Mouse (Mus musculus) liver, postnatal 0 days (tissue): ENCODE results near the gene S100a6. TPM values are rescaled to one million over a fixed set of nuclear protein-coding genes. Genes with fewer than 3 reads are reported as not detected.

Experiments
- ATAC-seq: fragments of 200-750 bp; cut with Nextera tagmentation; 2 replicates; pipeline ENCODE4 v1.8.0; 2017; ENCODE audit warnings: mild to moderate bottlenecking, moderate library complexity
- DNase-seq: peaks from one replicate; pipeline ENCODE4 v3.0.0-alpha.2; 2016
- H3K27ac ChIP-seq: fragments of 300-500 bp; sonication (generic); 2 replicates; pipeline ENCODE4 v1.5.1; 2014; ENCODE audit warnings: antibody characterized with exemption, moderate library complexity, mild to moderate bottlenecking, low read depth
- H3K27me3 ChIP-seq: fragments of 300-500 bp; sonication (generic); 2 replicates; pipeline ENCODE4 v1.6.1; 2014; ENCODE audit warnings: low read length, control low read depth, mixed read lengths; ENCODE audit not compliant: insufficient read depth
- H3K36me3 ChIP-seq: fragments of 300-500 bp; sonication (generic); replicated peaks from 2 replicates; pipeline ENCODE4 v1.6.1; 2014; ENCODE audit warnings: mild to moderate bottlenecking, control low read depth, low read length, moderate library complexity, mixed read lengths; ENCODE audit not compliant: insufficient read depth
- H3K4me1 ChIP-seq: fragments of 300-500 bp; sonication (generic); 2 replicates; pipeline ENCODE4 v1.6.1; 2014; ENCODE audit warnings: antibody characterized with exemption, mild to moderate bottlenecking, control low read depth; ENCODE audit not compliant: insufficient read depth
- H3K4me2 ChIP-seq: fragments of 300-500 bp; sonication (generic); 2 replicates; pipeline ENCODE4 v1.6.1; 2014; ENCODE audit warnings: low read depth, mild to moderate bottlenecking, low read length, moderate library complexity, mixed read lengths
- H3K4me3 ChIP-seq: fragments of 300-500 bp; sonication (generic); 2 replicates; pipeline ENCODE4 v1.5.1; 2014; ENCODE audit warnings: low read depth, low read length
- H3K9ac ChIP-seq: fragments of 300-500 bp; sonication (generic); replicated peaks from 2 replicates; pipeline ENCODE4 v1.6.1; 2014; ENCODE audit warnings: mild to moderate bottlenecking, moderate library complexity
- H3K9me3 ChIP-seq: fragments of 300-500 bp; sonication (generic); 2 replicates; pipeline ENCODE4 v1.6.1; 2016; ENCODE audit warnings: mild to moderate bottlenecking, control low read depth, low read length, mixed read lengths
- CTCF ChIP-seq: sonication (generic); IDR thresholded peaks from 2 replicates; pipeline ENCODE4 v1.5.1; 2016; ENCODE audit warnings: antibody characterized with exemption, low read depth
- EP300 ChIP-seq: IDR thresholded peaks from 2 replicates; pipeline ENCODE4 v1.6.1; 2016; ENCODE audit warnings: antibody characterized with exemption, low read depth, mild to moderate bottlenecking
- WGBS: fragments of 180-500 bp; shearing (Covaris S2); extraction: QIAGEN DNeasy Blood & Tissue Kit; methylation state at CpG from one replicate; pipeline ENCODE4 v1.1.7; 2014; ENCODE audit not compliant: insufficient replicate concordance; 5-methylcytosine and 5-hydroxymethylcytosine counted together
- polyA plus RNA-seq: library from polyadenylated mRNA; unstranded; fragments of >200 nt; fragmentation: Nextera tagmentation; extraction: Ambion mirVana; gene quantifications from 2 replicates; pipeline ENCODE4 v1.2.1, GENCODE M21; 2015

Gene S100a6
- polyA plus RNA-seq, 1 experiment from 2014 or later: 55.6 TPM

GRCm38 (mm10) chr3:90609102-90609501 lies 3.6 kb upstream of the S100a6 start:
- H3K4me2 ChIP-seq: no peak overlapping the region
- H3K4me1 ChIP-seq: peaks cover 4% of the 10 kb centered on the region; the same call in 1 of the 2 replicates
- DNase-seq (no peak), ATAC-seq (no peak)
- H3K36me3 ChIP-seq: no peaks in the 10 kb centered on the region
- no peak overlapping the region for H3K4me3 ChIP-seq
- TF ChIP-seq EP300 (no peak), CTCF (no peak)
- no peak overlapping the region for H3K27ac ChIP-seq
- H3K9ac ChIP-seq: no peak overlapping the region
- no peaks in the 10 kb centered on the region for H3K9me3 ChIP-seq
- no peaks in the 10 kb centered on the region for H3K27me3 ChIP-seq

DNA sequence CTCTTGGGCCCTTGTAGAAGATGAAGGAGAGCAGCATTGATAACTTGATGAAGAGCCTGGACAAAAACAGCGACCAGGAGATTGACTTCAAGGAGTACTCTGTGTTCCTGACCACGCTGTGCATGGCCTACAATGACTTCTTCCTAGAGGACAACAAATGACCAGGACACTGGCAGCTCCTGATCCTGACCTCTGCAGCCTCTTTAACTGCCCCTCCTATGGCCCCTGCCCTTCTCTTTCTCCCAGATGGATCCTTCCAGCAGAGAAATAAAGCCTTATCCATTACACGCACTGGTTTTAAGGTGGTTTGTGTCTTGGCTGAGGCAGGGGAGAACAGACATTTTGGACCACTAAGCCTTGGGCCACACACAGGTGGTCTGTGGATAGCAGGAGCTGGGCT lies 1.2 kb upstream of the S100a6 start:
- DNase-seq: no peak
- WGBS: 73% methylated on average over 3 of the region's 3 CpGs
- no peak for ATAC-seq
- Histone ChIP-seq H3K4me2 (no peak overlapping the region), H3K4me3 (no peak overlapping the region), H3K27me3 (no peaks in the 10 kb centered on the region), H3K27ac (no peak overlapping the region), H3K9ac (no peak overlapping the region), H3K36me3 (no peaks in the 10 kb centered on the region), H3K9me3 (no peaks in the 10 kb centered on the region), H3K4me1 (peaks cover 4% of the 10 kb centered on the region; the same call in 1 of the 2 replicates)
- TF ChIP-seq CTCF (no peak), EP300 (no peak)

- peaks cover 4% of the 10 kb centered on the region; the same call in 1 of the 2 replicates for H3K4me1 ChIP-seq
- no peaks in the 10 kb centered on the region for H3K9me3 ChIP-seq
- TF ChIP-seq CTCF (no peak), EP300 (no peak)
- no peak overlapping the region for H3K27ac ChIP-seq
- no peak overlapping the region for H3K9ac ChIP-seq
- no peak overlapping the region for H3K4me2 ChIP-seq
- H3K36me3 ChIP-seq: no peaks in the 10 kb centered on the region
- WGBS: 34% methylated on average over 4 of the region's 4 CpGs
- no peaks in the 10 kb centered on the region for H3K27me3 ChIP-seq
- ATAC-seq (no peak), DNase-seq (no peak)
- H3K4me3 ChIP-seq: no peak overlapping the region
Observed at GRCm38 (mm10) chr3:90612061-90612460, 621 bp upstream of the S100a6 start.

DNA sequence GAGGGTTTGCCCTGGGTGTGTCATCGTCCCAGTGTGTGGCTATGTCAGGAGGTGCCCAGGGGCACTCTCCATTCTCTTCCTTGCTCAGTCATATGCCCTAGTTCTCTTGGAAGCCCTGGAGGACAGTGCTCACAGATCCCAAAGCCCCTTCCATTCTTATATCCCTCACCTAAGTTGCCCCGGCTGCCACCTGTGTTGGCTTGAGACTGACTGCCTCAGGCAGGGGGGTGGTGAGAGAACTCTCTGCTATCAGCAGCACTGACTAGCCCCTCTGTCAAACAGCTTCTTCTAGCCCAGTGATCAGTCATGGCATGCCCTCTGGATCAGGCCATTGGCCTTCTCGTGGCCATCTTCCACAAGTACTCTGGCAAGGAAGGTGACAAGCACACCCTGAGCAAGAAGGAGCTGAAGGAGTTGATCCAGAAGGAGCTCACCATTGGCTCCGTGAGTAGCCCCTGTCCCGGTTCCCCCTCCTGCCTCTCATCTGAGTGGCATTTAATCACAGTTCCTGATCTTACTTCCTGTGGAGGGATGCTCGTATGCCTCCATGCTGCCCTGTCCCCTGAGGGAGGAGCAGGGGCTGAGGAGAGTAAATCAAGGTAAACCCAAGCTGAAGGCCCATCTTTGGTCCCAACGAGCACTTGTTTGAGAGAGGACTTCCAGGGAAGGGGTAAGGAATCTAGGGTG lies 922 bp downstream of the S100a6 start:
- Histone ChIP-seq H3K4me2 (peak overlapping the region; percentile 64), H3K4me3 (peak overlapping the region; percentile 31)

GRCm38 (mm10) chr3:90614148-90614530 lies 1.5 kb downstream of the S100a6 start:
- H3K4me2 ChIP-seq: peak overlapping the region; percentile 64

More for the DNA sequence above, 922 bp downstream of the S100a6 start:
- Histone ChIP-seq H3K4me1 (peaks cover 4% of the 10 kb centered on the region; the same call in 1 of the 2 replicates), H3K9ac (no peak overlapping the region; the same call in 1 of the 2 replicates), H3K9me3 (no peaks in the 10 kb centered on the region), H3K27ac (no peak overlapping the region), H3K36me3 (no peaks in the 10 kb centered on the region), H3K27me3 (no peaks in the 10 kb centered on the region)
- 40% methylated on average over 7 of the region's 7 CpGs for WGBS
- ATAC-seq (no peak), DNase-seq (no peak)
- TF ChIP-seq EP300 (no peak), CTCF (no peak)

DNA sequence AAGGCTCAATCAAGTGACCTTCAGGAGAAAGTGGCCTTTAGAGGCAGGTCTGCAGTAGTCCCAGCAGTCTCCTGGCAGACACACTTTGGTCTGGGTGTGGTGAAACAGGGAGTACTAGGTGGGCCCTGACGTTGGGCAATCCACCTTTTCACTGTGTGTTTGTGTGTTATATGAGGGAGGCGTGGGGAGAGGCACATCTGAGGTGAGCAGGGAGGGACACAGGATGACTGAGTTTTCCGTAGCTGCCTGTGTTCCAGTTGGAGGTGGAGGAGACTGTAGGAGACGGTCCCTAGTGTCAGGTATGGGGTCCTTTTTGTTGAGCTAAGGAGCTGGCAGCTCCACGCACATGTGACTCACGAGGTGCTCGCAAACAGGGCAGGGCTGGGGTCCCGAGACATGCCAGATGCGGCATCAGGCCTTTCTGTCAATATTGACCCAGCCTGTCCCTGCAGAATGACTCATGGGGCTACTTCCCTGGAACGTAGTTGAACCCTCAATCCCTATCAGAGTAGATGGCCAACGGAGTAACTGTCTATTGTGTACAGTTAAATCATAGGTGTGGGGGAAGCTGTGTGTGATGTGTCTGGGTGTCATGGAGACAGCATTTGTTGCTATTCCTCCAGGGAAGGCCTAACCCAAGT lies 2.0 kb downstream of the S100a6 start:
- peaks cover 4% of the 10 kb centered on the region; the same call in 1 of the 2 replicates for H3K4me1 ChIP-seq
- no peaks in the 10 kb centered on the region for H3K9me3 ChIP-seq
- ATAC-seq (peak; percentile 50), DNase-seq (no peak)
- H3K4me2 ChIP-seq: peak overlapping the region; percentile 64
- H3K9ac ChIP-seq: no peak overlapping the region
- no peak overlapping the region for H3K4me3 ChIP-seq
- H3K36me3 ChIP-seq: no peaks in the 10 kb centered on the region
- TF ChIP-seq CTCF (no peak), EP300 (no peak)
- H3K27ac ChIP-seq: no peak overlapping the region
- 62% methylated on average over 11 of the region's 11 CpGs for WGBS
- no peaks in the 10 kb centered on the region for H3K27me3 ChIP-seq

More at GRCm38 (mm10) chr3:90614148-90614530, 1.5 kb downstream of the S100a6 start:
- Histone ChIP-seq H3K27ac (no peak overlapping the region), H3K36me3 (no peaks in the 10 kb centered on the region), H3K9me3 (no peaks in the 10 kb centered on the region), H3K27me3 (no peaks in the 10 kb centered on the region), H3K4me3 (peak overlapping the region; percentile 31; the same call in 1 of the 2 replicates), H3K4me1 (peaks cover 4% of the 10 kb centered on the region; the same call in 1 of the 2 replicates), H3K9ac (no peak overlapping the region)
- TF ChIP-seq EP300 (no peak), CTCF (no peak)
- DNase-seq: no peak
- 71% methylated on average over 6 of the region's 6 CpGs for WGBS
- no peak for ATAC-seq
